Mouse (Mus musculus): ENCODE data around the gene Unc13d.

The Unc13d gene

DNA sequence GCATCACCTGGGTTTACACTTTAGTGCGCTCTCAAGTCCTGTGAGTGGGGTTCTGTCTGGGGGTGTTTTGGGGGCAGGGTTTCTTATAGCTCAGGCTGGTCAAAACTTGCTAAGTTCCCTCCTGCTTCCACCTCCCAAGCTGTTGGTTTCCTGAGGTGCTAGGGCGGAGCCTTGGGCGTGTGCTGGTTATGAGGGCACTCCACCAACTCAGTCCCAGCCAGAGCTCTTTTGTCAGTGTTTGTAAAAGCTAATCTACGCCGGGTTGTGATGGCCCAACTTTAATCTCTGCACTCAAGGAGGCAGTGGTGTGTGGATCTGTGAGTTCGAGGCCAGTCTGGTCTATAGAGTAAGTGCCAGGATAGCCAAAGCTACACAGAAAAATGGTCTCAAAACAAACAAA is 6.4 kb upstream of the Unc13d start:
- in situ Hi-C loops (cut with MboI; ENCODE audit: low pct_unique_long_range_greater_than_20kb in 1 of 2, low sequenced_read_pairs in 2 of 2, unreplicated experiment in 1 of 2) = no loop called here

DNA sequence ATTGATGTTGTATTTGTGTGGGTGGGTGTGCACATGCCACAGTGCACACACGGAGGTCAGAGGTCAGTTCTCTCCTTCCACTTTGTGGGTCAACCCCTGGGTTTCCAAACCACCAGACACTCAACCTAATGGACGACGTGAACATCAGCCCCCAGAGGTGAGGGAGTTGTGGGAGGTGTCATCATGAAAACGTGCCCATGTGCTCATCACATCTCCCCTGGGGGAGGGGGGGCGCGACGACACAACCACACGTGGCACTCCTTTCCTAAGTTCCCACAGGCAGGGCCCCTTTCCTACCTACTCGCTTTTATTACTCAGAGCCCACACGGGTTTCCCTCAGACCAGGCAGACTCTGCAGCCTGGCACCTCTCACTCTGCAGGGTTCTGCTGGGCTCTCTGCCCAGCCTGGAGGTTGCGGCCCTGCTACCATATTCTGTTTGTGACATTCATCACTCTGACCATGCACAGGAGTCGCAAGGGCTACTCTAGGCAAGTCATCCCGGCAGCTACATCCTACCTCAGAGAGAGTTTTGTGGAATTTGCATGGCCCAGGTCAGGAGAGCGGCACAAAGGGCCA is 5.4 kb upstream of the Unc13d start:
- in situ Hi-C loops (cut with MboI; ENCODE audit: low pct_unique_long_range_greater_than_20kb in 1 of 2, low sequenced_read_pairs in 2 of 2, unreplicated experiment in 1 of 2) = no loop called here

DNA sequence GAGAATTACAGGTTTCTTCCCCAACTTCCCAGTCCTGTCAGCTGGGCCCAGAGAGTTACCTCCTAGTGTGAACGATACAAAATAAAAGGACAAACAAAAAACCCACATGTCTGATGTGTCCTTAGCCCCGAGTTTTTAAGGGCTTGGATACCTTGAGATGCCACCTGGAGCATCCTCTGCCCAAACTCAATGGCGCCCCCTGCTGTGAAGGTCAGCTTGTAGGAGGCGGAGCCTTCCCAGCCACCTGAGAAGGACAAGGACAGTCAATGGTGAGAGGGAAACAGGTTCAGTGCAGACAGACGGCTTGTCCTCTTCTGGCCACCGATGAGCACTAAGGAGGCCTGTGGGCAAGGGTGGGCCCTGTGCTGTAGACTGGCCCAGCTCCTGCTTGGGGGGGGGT is 3.3 kb upstream of the Unc13d start:
- in situ Hi-C loops (cut with MboI; ENCODE audit: low pct_unique_long_range_greater_than_20kb in 1 of 2, low sequenced_read_pairs in 2 of 2, unreplicated experiment in 1 of 2) = no loop called here

DNA sequence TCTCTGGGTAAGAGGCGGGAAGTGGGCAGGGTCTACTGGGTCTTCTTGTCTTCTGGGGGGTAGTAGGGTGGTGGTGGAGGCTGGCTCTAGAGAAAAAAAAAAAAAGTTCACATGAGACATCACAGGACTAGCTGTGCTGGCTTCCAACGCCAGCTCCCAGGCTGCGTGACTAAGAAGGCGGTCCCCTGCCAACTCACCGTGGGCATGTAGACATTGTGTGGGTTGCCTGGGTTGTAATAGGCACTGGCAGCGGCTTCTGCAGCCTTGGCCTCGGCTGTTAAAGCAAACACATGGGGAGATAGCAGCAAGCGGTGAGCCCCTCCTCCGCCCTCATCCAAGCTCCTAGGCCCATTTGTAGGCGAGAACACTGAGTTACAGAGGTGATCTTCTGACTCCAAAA is 1.8 kb upstream of the Unc13d start:
- in situ Hi-C loops (cut with MboI; ENCODE audit: low pct_unique_long_range_greater_than_20kb in 1 of 2, low sequenced_read_pairs in 2 of 2, unreplicated experiment in 1 of 2) = no loop called here

DNA sequence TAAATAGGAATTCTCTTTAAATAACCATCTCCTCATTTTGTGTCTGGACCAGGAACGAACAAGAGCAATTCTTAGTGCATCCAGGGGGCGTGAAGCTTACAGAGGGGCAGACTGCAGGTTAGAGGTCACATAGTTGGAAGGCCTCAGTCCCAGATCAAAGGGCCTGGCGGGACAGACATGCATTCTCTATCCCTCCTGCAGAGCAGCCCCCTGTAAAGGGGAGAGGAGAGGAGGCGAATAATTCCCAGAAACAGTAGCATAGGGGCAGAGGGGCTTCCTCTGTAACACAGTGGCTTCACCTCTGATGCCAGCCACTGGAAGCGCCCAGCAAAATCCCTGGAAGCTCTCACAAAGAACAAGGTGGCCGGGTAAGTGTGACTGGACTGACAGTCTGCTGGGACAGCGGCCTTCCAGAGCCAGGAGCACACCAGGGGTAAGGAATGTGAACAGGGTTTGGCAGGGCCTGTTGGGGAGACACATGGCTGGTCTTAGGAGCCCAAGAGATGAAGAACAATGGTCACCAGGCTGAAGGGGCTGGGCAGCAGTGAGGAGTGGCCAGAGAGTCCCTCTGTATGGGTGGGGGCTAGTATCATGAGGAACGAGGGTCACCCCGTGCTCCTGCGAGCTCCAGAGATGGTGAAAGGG is 1.0 kb upstream of the Unc13d start:
- in situ Hi-C loops (cut with MboI; ENCODE audit: low pct_unique_long_range_greater_than_20kb in 1 of 2, low sequenced_read_pairs in 2 of 2, unreplicated experiment in 1 of 2) = no loop called here

DNA sequence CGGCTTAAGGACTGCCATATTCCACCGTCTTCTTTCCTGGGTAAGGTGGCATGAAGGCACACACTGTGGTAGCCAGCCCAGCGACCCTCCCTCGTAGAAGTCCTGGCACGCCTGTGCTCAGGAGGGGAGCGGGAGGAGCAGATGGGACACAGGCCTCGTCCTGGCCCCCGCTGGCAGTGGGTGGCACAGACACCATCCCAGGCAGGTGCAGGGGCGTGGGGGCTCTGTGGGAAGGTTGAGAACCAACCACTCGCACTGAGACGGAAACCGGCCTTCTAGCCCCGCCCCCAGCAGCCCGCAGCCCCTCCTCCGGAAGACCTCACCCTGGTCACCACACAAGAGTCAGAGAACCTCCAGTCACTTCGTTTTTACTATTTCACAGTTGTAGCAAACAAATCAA is 460 bp upstream of the Unc13d start:
- in situ Hi-C loops (cut with MboI; ENCODE audit: low pct_unique_long_range_greater_than_20kb in 1 of 2, low sequenced_read_pairs in 2 of 2, unreplicated experiment in 1 of 2) = no loop called here

DNA sequence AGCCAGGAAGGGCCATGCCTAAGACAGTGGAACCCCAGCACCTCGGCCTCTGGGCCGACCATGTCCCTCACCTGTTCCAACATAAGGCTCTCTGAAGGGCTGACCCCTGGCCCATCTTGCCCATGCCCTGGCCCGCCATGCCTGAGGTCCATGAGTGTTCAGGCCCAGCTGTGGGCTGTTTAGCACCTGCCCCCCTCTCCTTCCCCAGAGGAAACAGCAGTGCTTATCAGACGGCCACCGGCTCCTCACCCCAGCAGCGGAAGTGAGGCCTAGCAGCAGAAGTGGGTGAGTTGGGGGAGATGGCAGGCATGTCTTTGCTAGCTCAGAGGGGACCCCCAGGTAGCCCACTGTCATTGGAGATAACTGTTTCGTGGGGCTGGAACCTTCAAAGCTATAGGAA is 925 bp downstream of the Unc13d start:
- in situ Hi-C loops (cut with MboI; ENCODE audit: low pct_unique_long_range_greater_than_20kb in 1 of 2, low sequenced_read_pairs in 2 of 2, unreplicated experiment in 1 of 2) = no loop called here

DNA sequence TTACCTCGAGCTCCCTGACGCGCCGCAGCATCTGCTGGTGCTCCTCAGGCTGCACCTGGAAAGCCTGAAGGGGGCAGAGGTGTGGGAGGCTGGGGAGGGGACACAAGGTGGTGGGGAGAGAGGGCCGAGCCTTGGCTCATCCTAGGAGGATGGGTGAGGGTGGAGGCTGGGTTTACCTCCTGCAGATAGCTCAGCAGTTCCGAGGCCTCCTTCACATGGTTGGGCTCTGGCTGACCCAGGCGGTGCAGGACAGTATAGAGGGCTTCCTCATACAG is 1.6 kb downstream of the Unc13d start:
- in situ Hi-C loops (cut with MboI; ENCODE audit: low pct_unique_long_range_greater_than_20kb in 1 of 2, low sequenced_read_pairs in 2 of 2, unreplicated experiment in 1 of 2) = no loop called here

DNA sequence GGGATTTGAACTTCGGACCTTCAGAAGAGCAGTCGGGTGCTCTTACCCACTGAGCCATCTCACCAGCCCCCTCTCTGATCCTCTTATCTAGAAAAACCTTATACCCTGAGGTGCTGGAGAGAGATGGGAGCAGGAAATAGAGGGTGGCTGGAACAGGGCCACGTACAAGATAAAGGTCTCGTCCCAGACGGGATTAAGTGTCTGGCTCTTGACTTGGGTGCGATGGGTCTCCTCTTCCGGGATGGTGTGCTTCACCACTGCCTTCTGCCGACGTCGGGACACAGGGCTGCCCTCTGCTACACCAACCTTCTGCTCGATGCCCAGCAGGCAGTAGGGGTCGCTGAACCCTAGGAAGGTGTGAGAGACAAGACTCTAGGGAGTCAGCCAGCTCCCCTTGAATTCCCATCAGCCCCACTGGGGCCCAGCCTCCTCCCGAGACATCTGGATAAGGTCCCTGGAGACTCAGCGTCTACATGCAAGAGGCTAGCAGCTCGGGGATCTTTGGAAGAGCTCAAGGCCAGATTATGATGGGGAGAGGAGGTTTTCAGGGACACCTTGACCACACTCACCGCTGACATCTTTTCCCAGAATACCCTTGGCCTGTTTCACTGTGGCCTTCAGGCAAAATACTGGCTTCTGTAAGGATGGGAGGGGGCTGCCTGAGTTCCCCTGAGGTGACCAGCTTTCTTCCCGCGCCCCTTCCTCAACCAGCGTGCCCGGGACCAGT is 2.1 kb downstream of the Unc13d start:
- in situ Hi-C loops (cut with MboI; ENCODE audit: low pct_unique_long_range_greater_than_20kb in 1 of 2, low sequenced_read_pairs in 2 of 2, unreplicated experiment in 1 of 2) = no loop called here

DNA sequence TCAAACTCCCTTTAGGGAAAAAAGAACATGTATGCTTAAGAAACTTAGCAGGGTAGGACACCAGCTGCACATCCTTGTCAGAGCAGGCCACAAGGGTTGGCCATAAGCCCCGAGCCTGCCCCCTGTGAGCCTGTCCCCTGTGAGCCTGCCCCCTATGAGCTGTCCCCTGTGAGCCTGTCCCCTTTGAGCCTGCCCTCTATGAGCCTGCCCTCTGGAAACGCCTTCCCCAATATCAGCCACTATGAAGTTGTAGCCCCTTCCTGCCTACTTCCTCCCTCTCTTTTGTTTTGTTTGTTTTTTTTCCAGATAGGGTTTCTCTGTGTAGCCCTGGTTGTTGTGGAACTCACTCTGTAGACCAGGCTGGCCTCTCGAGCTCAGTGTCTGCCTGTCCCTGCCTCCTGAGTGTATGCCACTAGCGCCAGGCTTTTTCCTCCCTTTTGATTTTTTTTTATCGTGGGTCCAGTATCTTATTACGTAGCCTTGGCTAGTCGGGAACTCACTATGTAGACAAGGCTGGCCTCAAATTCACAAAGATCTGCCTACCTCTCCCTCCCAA is 3.2 kb downstream of the Unc13d start:
- in situ Hi-C loops (cut with MboI; ENCODE audit: low pct_unique_long_range_greater_than_20kb in 1 of 2, low sequenced_read_pairs in 2 of 2, unreplicated experiment in 1 of 2) = no loop called here

DNA sequence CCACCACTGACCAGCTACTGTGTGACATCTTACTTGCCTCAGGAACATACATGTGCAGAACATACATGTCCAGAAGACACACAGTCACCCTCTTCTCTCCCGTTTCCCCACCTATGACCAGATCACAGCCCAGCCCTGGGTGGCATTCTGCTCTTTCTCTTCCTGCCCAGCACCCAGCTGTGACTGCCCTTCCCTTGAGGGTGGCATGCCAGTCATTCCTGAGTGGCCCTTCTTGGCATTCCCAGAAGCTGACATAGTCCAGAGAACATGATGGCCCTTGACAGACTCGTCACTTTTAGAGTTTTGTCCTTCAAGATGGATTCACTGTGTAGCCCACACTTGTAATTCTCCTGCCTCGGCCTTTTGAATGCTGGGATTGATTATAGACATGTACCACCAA is 5.2 kb downstream of the Unc13d start:
- in situ Hi-C loops (cut with MboI; ENCODE audit: low pct_unique_long_range_greater_than_20kb in 1 of 2, low sequenced_read_pairs in 2 of 2, unreplicated experiment in 1 of 2) = no loop called here

DNA sequence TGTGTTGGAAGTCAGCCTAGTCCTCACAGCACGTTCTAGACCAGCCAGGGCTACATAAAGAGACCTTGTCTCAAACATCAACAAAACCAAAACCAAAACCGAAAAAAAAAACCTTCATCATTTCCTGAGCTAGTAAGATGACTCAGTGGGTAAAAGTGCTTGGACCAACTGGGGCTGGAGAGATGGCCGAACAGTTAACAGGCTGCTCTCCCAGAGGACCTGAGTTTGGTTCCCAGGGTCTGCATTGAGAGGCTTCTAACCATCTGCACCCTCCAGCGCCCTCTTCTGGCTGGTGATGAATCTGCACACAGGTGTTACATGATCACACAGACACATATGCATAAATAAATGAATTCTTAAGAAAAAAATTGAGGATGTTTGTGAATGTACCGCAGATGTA is 6.3 kb downstream of the Unc13d start:
- in situ Hi-C loops (cut with MboI; ENCODE audit: low pct_unique_long_range_greater_than_20kb in 1 of 2, low sequenced_read_pairs in 2 of 2, unreplicated experiment in 1 of 2) = no loop called here

DNA sequence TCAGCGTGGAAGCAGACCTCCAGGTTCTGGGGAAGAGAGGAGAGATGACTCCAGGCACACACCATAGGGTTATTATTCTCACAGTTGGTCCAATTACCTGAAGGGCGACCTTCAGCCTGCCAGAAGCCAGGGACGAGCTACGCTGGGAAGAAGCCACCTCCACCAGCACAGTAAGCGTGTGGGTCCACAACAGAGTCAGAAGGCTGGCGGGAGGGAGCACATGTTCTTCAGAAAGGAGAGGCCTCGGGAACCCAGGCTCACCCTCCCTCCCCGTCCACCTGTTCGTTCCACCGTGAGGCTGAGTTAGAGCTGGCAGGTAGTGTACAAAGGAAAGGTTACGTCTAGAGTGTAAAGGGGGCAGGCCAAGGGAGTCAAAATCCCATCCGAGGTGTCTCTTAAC is 12.4 kb downstream of the Unc13d start:
- in situ Hi-C loops (cut with MboI; ENCODE audit: low pct_unique_long_range_greater_than_20kb in 1 of 2, low sequenced_read_pairs in 2 of 2, unreplicated experiment in 1 of 2) = no loop called here

DNA sequence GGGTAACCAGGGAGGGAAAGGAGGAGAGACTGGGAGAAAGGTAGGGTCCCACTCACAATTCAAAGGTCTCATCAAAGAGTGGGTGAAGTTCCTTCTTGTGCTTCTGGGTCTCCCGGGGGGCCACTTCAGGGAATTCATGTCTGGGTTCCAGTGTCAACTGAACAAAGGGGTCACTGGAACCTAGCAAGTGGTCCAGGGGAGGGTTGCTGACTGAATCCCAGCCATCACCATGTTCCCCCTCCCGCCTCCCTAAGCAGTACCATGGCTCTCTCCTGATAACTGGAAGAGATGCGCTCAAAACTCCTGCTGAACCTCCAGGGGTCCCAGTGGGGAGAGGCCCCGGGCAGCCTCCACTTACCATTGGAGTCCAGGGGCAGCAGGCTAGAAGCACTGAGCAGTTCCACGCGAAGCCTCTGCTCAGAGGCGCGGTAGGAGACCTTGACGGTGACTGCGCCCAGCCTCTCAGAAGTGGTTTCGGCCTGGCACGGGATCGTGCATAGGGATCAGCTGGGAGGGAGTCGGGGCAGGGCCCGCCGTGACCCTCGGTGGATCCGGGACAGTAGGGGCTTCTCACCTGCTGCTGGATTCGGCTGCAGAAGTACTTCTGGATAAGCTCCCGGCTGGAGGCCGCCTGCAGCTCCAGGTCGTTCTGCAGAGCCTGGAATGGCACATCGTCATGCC is 13.4 kb downstream of the Unc13d start:
- in situ Hi-C loops (cut with MboI; ENCODE audit: low pct_unique_long_range_greater_than_20kb in 1 of 2, low sequenced_read_pairs in 2 of 2, unreplicated experiment in 1 of 2) = no loop called here

DNA sequence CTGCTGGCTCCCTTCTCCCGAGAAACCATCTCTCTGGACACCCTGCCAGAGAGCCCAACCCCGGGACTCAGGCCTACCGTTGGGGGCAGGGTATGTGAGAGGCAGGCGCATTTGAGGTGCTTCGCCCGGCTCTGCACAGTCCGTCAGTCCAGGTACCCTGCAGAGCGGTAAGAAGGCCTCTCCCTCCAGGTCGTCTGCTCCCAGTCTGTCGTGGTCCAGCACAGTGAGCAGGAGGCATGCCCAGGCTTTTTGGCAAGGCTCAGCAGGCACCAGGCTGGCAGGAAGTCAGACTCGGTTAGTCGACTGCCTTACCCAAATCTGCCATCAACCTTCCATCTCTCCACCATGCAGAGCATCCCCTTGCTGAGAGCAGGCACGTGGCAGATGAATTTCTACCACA is 14.2 kb downstream of the Unc13d start:
- in situ Hi-C loops (cut with MboI; ENCODE audit: low pct_unique_long_range_greater_than_20kb in 1 of 2, low sequenced_read_pairs in 2 of 2, unreplicated experiment in 1 of 2) = no loop called here

DNA sequence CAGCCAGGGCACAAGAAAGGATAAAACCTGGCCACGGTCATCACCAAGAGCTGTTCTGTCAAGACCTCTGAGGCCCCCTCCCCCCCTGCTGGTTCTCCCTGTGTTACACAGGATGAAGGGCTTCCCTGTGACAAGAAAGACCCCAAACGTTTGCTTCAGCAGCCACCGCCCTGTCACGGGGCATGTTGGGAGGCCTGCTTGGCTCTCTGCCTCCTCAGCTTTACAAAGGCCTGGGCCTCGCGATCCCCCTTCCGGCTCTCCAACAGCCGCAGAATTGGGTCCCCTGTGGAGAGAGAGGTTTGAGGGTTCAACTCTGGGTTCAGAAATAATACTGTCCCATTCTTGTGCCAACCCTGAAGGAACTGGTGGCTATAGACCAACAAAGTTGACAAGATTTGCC is 15.2 kb downstream of the Unc13d start:
- in situ Hi-C loops (cut with MboI; ENCODE audit: low pct_unique_long_range_greater_than_20kb in 1 of 2, low sequenced_read_pairs in 2 of 2, unreplicated experiment in 1 of 2) = no loop called here

DNA sequence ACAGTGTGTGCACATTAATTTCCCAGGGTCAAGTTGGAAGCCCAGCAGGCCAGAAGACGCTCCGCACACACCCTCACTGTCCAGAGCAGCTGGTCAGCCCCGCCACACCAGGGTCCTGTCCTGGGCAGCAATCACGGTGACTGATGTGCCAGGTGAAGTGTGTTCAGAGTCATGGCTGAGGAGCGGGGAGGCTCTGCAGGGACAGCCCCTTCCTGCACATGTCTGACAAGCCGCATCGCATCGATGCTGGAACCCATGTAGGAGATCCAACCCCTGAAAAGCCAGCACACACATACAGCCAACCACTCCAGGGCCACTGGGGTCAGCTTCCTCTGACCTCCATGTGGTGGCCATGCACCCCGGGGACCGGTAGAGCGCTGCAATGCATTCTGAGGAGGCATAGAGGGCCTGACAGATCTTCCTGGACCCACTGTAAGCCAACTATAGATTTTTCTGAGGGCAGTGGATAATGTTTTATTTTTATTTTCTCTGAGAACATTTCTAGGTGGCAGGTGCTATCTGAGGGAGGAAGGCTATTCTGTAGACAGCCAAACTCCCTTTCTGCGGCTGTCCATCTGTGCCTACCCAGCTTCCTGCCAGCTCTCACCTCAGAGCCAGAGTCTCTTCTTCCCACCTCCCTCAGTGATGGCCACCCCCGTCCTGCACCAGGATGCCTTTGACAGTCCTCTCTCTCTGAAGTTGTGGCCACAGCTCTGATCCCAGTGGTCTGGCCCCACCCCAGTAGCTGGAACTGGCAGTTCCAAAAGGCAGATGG is 15.9 kb downstream of the Unc13d start:
- in situ Hi-C loops (cut with MboI; ENCODE audit: low pct_unique_long_range_greater_than_20kb in 1 of 2, low sequenced_read_pairs in 2 of 2, unreplicated experiment in 1 of 2) = no loop called here

DNA sequence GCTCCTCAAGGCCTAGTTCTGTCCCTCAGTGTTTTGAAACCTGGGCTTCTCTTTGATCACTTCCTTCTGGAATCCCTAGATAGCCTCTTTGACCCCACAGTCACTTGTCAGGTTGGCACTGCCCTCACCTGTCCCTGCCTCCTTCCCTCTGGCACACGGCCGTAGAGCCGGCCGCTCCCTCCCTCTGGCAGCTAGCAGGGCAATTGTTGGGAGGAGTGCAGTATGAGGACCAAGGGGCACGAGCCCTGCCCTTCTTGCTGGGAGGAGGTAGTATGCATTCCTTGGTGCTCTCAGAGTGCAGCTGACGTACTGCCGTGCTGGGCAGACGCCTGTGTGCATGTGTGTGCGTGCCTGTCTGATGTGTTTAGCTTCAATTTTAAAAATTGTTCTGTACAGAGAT is 17.2 kb downstream of the Unc13d start:
- in situ Hi-C loops (cut with MboI; ENCODE audit: low pct_unique_long_range_greater_than_20kb in 1 of 2, low sequenced_read_pairs in 2 of 2, unreplicated experiment in 1 of 2) = no loop called here

DNA sequence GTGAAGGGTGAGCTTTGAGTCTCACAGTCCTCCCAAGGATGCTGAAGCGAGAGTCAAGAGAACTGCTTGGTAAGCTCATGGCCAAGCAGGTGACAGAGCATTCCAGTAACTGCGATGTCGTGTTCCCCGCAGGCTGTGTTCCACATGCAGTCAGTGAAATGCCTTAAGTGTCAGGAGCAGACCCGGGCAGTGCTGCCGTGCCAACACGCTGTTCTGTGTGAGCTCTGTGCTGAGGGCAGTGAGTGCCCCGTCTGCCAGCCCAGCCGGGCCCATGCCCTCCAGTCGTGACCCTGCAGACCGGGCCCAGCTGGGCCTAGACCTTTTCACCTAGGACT is 18.1 kb downstream of the Unc13d start:
- in situ Hi-C loops (cut with MboI; ENCODE audit: low pct_unique_long_range_greater_than_20kb in 1 of 2, low sequenced_read_pairs in 2 of 2, unreplicated experiment in 1 of 2) = no loop called here
